ENCODE assay signal across 9 mouse cellular contexts in genomic region chr2:146221076-146221928, GRCm38 (mm10). TPM values are rescaled to one million over a fixed set of nuclear protein-coding genes. Genes with fewer than 3 reads are reported as not detected.
DNase-seq lines count a peak whose midpoint lies in the region; ATAC-seq lines count a peak whose summit lies in the region.
"Had no signal": no experiment of that assay in that cellular context is flagged by ENCODE, and none has a peak within 500 bp of the region (broad histone marks: within the 10 kb centered on the region; RNA-seq: fewer than 3 reads in every experiment).

Gene Insm1 (plus strand): TSS chr2:146221921.

- ATAC-seq in frontal cortex, adult (ENCODE audit: low TSS enrichment): no peak

- peak; percentile 33 to 45 for DNase-seq in frontal cortex, postnatal 14 days (ENCODE audit: low spot score in 2 of 2)
- DNase-seq in R1 (ENCODE audit: low read depth, low spot score): peak; percentile 86
- peak; percentile 85 for DNase-seq in embryo, embryonic 10 days (ENCODE audit: low spot score)
- DNase-seq in heart, postnatal 36 days: peak; percentile 20 to 23
- DNase-seq in layer of hippocampus, postnatal 14 days (ENCODE audit: low spot score in 2 of 2): peak; percentile 39 to 59
- peak; percentile 26 for DNase-seq in lung, postnatal 10 days
- peak; percentile 28 to 36 for DNase-seq in right cerebral cortex, postnatal 36 days (ENCODE audit: low spot score in 2 of 2)

- intact Hi-C loops in heart, postnatal 36 days (cut with DNase I): loop anchor here (5.0 kb wide), 1 partner anchor 866 kb away; the partner anchor contains the start of gene Nkx2-4

RNA-seq across cellular contexts. Expression of gene Insm1, which starts in this region (rescaled TPM):
- total RNA-seq in heart, postnatal 36 days (2021): not detected
- total RNA-seq in layer of hippocampus, postnatal 14 days (2021): 1 to 10 TPM; 7.2 to 8.4 TPM
- total RNA-seq: hematopoietic stem cell, adult 5-6 weeks had no signal

Comparison
In these comparisons a context has a peak if more than half of its experiments do, and no peak if none do; other contexts are left out.
1. RNA of gene Insm1 (total RNA-seq): 7.2 to 8.4 TPM in layer of hippocampus, postnatal 14 days; not detected in heart, postnatal 36 days; every median in the first group is over 4 times any median in the second.
2. Peak in DNase-seq in heart, postnatal 36 days; RNA of the gene not detected or under 1 TPM.
3. DNase-seq: peak in every context shown above with its lines; median percentile 86 in R1; 85 in embryo, embryonic 10 days; 49 in layer of hippocampus, postnatal 14 days; 39 in frontal cortex, postnatal 14 days; 32 in right cerebral cortex, postnatal 36 days; 26 in lung, postnatal 10 days; 22 in heart, postnatal 36 days.